Mouse (Mus musculus): ENCODE measurements around the gene Adamts7.

GRCm38 (mm10) chr9:90208655-90209054, 45.8 kb downstream of the Adamts7 start:
- no peak for TF ChIP-seq POLR2A (IDR thresholded peaks at IDR 0.05; ENCODE audit: borderline replicate concordance, control insufficient read depth, low read depth, low read length)
- TF ChIP-seq CTCF (IDR thresholded peaks at IDR 0.05; ENCODE audit: control insufficient read depth, insufficient read depth, low read length) = no peak
